Mouse (Mus musculus) kidney, adult 18-20 months (tissue): ENCODE data around the gene Hist1h2bh.
A peak's percentile ranks its signal among the peaks of the same experiment; 100 is the strongest.
"Not testable (repeated sequence)": the region's sequence is repeated elsewhere in the genome, so short reads cannot be mapped to it uniquely, and the experiment has no call there.

Source experiments
- DNase-seq: peaks from one replicate; pipeline ENCODE4 v3.0.0; 2021

Hist1h2bh gene

DNA sequence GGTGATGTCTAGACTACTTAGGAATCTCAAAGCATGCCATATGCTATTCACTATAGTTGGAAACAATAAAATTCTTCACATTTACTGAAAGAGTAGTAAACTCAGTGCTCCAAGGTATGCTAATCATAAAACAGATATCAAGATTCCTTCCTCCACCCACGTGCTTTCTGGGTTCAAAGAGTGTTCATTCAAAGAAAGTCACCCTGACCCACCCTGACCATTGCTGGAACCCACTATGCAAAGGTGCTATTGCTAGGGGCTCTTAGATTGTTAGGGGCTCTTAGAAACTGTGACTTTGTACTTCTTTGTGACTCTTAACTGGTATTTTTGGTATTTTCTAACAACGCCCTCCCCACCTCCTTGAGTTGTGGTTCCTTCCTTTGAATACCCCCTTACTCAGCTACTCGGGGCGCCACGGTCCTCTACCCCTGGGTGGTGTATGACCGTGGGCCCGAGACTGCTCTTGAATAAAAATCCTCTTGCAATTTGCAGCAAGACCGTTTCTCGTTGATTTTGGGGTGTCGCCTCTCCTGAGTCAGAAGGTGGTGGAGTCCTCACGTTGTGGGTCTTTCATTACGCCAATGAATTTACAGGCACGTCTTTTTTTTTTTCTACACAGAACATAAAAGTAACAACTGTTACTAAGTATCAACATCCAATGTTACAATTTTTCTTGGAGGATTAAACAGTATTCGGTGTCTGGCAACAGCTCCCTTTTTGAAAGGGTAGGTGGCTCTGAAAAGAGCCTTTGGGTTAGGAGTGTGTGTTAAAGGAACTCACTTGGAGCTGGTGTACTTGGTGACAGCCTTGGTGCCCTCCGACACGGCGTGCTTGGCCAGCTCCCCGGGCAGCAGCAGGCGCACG, 30.1 kb upstream of the Hist1h2bh start:
- DNase-seq, result not testable (repeated sequence)

DNA sequence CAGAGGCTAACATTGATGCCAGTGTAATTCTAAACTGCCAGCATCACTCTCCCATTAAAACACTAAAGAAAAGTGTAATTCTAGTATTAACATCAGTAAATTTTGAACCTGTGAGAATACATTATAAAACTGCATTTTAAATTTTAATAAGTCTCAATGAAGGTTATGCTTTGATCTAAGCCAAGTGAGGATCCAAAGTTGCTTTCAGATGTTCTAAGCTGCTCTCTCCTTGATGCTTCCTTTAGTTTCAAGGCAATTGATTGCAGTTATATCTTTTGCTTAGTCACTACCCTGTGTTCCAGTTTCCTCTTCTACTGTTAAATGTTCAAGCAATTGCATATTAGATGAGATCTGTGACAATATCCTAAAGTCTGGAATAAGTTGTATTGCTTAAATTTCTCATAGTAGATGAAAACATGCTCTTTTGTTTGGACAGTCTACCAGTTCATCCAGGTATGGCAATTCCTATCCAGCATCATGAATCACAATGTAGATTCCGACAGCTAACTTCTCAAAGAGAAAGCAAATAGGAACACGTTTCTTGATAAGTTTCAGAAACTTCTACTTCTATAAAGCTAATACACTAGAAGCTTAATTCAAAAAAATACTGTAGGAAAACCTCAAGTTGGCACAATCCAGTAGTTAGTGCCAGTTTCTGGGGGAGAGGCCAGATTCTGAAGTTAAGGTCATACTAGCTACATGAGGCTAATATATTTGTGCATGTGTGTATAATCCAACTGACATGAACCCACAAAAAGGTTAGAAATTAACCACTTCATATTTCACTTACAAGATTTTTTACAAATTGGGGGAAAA, 29.2 kb upstream of the Hist1h2bh start:
- DNase-seq, result no peak

DNA sequence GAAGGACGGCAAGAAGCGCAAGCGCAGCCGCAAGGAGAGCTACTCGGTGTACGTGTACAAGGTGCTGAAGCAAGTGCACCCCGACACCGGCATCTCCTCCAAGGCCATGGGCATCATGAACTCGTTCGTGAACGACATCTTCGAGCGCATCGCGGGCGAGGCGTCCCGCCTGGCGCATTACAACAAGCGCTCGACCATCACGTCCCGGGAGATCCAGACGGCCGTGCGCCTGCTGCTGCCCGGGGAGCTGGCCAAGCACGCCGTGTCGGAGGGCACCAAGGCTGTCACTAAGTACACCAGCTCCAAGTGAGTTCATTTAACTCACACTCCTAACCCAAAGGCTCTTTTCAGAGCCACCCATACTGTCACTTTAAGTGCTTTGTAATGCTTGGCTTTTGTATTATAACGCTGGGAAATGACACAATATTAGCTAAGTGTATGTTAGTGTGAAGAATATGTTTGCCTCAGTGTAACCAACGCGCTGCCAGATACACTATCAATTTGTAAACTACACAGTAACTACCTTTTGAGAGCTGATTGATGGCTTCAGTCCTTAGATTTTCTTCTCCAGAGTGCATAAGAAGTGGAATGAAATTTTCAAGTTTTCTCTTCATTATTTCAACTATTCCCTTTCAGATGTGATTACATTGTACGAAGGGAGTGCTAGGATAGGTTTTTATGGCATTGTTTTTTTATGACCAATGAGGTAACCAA, 28.5 kb upstream of the Hist1h2bh start:
- not testable (repeated sequence) for DNase-seq

DNA sequence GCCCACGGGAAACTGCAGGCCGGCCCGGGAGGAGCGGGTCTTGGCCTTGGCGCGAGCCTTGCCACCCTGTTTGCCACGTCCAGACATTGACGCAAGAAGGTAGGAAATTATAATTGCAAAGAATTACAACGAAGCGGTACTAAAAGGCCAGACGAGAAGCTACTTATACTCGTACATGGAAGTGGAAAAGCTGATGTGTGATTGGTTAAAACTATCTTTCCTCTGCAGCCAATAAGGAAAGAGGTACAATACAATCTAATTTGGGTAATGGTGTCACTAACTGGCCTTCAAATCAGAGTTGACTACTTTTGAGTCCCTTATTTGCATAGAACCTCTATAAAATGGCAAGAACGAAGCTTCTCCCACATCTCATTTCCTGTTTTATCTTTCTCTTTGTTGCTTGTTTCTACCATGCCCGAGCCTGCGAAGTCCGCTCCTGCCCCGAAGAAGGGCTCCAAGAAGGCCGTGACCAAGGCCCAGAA, 27.9 kb upstream of the Hist1h2bh start, which contains the start of the genes Hist1h2ae and Hist1h2bg:
Gene Hist1h2ae (minus strand): TSS at position 199 of the 482 bp plus-strand sequence.
Gene Hist1h2bg (plus strand): TSS at position 375 of the 482 bp plus-strand sequence.
- peak; percentile 58 for DNase-seq

DNA sequence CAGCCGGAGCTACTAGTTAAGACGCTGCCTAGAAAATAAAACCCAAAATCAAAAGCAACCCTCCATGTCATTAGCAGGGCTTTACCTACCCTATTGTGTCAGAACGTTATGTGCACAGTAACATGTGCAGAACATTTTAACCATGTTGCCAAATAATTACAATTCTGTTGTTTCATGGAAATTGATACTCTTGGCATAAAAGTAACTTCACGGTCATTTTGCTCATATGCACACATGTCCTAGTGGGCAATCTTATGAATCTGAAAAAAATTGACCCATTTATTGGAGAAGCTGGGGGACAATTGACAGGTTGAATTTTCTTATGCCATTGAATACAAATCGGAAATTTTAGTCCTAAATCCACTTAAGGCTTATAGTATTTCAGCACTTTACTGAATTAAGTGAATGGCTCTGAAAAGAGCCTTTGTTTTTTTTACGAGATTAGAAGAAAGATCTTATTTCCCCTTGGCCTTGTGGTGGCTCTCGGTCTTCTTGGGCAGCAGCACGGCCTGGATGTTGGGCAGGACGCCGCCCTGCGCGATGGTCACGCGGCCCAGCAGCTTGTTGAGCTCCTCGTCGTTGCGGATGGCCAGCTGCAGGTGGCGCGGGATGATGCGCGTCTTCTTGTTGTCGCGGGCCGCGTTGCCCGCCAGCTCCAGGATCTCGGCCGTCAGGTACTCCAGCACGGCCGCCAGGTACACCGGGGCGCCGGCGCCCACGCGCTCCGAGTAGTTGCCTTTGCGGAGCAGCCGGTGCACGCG, 27.2 kb upstream of the Hist1h2bh start:
- DNase-seq, result not testable (repeated sequence)

GRCm38 (mm10) chr13:23564482-23564881, 21.3 kb upstream of the Hist1h2bh start:
- no peak for DNase-seq

DNA sequence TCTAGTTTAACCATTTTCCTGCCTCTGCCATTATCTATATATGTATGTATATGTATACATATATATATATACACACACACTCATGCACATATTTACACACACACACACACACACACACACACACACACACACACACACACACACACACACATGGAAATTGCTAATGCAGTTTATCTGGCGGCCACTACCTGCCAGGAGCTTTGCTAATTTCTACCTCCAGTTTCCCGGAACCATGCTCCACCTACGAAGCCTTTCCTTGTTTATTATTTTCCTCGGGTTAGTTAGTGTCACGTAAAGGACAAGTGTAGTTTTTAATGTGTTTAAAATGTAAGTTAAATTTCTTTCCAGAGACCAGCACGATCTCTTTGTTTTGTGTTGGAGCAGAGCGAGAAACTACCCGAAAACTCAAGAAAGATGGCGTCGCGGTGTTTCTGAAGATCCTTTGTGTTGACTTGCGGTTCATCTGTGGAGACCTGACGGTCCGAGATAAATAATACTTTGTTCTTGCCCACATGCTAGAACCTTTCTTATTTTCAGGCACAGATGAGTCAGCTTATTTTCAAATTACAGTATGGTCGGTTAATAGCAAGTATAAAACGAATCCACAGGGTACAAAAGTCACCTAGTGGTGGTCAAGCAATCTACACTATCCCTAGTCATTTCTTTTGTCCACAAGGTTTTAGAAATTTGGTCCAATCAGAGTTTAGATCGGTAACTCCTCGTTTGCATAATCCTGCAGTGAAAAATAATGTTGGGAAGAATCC, 19.7 kb upstream of the Hist1h2bh start:
- DNase-seq, result no peak

DNA sequence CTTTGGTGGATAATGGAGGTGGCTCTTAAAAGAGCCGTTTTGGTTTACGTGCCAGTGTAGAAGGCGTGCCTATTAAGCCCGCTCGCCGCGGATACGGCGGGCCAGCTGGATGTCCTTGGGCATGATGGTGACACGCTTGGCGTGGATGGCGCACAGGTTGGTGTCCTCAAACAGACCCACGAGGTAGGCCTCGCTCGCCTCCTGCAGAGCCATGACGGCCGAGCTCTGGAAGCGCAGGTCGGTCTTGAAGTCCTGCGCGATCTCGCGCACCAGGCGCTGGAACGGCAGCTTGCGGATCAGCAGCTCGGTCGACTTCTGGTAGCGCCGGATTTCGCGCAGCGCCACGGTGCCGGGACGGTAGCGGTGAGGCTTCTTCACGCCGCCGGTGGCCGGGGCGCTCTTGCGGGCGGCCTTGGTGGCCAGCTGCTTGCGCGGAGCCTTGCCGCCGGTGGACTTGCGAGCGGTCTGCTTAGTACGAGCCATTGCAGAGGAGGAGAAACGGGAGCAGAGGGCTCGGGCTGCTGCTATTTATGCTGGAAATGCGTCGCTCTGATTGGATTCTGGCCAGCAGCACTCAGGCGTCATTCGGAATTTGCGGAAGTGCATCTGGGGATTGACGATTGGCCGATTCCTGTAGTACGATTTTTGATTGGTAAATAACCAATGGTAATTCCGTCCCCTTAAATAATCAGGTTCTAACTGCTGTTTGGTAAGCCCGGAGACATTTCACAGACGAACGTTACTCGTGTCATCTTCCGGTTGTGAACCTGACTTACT, 18.9 kb upstream of the Hist1h2bh start, which contains the start of gene Hist1h3e:
Gene Hist1h3e (minus strand): TSS at position 487 of the 777 bp plus-strand sequence.
- peak; percentile 89 for DNase-seq

DNA sequence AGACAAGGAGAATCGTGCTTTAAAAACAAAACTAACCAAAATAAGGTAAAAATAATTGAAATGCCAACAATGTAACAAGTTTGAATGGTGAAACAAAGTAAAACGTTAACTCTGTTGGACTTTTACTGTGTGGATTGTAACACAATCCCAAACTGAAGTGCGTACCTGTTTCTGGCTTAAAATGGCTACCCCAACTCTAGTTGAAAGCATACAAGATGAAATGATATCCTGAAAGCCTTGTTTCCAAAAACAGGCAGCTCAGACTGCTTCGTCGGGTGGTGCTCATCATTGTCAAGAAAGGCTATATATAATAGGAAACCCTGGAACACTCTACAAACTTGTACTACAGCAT, 18.3 kb upstream of the Hist1h2bh start:
- not testable (repeated sequence) for DNase-seq

DNA sequence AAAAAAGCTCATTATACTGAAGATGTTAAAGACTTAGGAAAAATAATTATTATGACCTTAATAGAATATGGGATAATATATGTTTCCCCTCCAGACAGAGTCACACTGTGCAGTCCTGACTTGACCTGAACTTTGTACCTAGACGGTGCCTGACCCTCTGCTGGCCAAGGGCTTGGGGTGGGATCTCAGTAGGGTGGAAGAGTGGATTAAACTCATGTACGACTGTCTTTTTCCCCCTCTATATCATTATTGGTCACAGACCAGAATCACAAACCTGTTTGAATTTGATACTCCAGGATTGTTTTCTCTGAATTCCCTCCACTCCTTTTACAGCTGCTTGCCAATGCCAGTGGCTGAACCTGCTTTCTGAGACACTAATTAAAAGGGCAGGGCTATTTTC, 17.5 kb upstream of the Hist1h2bh start:
- not testable (repeated sequence) for DNase-seq

DNA sequence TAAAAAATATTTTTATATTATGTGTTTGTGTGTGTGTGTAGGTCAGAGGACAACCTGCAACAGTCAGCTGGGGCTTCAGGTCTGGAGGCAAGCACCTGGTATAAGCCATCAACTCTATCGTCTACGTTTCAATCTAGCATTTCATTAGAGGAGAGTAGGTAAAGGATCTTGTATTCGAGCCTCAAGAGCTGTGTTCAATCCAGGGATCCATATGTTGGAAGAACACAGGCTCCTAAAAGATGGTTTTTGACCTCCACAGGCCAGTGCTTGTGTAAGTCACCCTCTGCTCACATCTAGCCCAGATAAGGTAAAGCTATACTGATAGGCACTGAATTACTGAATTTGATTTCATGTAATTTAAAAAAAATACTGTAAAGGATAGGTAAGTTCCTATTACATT, 13.7 kb upstream of the Hist1h2bh start:
- DNase-seq, result no peak

DNA sequence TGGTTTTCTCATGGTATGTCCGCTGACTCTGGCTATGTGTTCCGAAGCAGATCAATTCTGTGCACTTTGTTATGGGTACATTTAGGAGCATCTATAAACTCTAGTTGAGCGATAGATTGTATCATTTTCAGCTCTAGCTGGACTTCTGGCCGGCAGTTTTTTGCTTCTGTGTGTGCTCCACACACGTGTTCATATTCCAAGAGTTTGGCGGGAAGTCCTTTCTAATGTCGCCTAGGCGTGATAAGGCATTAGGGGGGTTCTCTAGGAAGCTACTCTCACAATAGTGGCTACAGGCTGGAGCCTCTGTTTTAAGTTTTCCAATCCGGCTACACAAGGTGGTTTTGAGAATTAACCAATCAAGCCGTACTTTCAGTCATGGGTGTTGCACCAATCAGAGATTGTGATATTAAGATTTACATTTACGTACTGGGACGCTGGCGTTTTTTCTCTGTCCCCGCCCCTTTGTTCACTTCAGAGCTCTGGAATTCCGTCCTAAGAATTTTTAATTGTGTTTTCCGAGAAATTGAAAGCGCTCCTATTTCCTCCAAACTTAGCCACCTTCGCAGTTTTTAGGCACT, 12.7 kb upstream of the Hist1h2bh start:
- peak; percentile 48 for DNase-seq

DNA sequence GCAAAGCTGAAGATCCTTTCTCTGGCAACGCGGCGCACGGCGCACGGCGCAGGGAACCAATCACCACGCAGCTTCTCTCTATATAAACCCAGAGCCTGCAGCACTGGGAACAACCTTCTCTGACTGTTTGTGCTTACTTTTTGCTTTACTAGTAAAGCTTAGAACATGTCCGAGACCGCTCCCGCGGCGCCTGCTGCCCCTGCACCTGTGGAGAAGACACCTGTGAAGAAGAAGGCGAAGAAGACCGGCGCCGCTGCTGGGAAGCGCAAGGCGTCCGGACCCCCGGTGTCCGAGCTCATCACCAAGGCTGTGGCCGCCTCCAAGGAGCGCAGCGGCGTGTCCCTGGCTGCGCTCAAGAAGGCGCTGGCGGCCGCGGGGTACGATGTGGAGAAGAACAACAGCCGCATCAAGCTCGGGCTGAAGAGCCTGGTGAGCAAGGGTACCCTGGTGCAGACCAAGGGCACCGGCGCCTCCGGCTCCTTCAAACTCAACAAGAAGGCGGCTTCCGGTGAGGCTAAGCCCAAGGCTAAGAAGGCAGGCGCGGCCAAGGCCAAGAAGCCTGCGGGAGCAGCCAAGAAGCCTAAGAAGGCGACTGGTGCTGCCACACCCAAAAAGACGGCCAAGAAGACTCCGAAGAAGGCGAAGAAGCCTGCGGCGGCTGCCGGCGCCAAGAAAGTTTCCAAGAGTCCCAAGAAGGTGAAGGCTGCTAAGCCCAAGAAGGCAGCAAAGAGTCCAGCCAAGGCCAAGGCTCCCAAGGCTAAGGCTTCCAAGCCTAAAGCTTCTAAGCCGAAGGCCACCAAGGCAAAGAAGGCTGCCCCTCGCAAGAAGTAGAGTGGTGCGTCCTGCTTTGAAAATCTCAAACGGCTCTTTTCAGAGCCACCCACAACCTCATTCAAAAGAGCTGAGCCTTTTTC, 12.0 kb upstream of the Hist1h2bh start:
- peak; percentile 58 for DNase-seq

DNA sequence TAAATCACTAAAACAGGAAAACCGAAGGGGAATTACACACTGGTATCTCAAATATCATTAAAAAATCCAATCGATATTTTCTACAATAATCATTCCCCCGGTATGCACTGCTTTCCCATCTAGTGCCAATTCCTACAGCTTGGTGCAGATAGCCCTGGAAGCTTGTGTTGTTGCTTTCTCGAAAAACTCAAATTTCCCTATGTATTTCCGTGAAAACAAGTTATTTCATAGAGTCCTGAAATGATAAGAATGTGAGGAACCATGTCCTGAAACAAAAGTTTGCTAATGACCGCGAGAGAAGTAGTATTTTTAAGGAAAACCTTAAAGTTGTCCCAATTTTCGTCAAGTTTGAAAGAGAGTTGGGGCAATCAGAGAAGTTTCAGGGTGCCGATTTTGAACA, 11.2 kb upstream of the Hist1h2bh start:
- no peak for DNase-seq

DNA sequence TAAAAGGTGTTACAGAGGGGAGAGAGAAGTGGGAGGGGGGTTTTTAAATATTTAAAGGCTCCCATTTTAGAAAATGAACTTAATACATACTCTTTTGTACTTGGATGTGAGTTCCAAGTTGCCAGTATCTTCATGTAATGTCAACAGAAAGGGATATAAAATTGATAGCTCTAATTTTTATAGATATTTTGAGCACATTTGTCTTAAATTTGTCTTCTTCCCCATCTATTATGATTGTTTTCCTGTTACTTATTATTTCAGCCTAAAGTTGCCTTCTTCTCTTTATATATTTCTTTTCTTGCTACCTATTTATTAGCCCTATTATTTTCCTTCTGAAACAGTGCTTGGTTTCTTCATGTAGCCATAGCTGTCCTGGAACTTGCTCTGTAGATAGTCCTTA, 9.8 kb upstream of the Hist1h2bh start, which contains the start of gene Hist1h1d:
Gene Hist1h1d (plus strand): TSS at position 301 of the 400 bp plus-strand sequence.
- DNase-seq, result no peak

GRCm38 (mm10) chr13:23551931-23552914, 9.0 kb upstream of the Hist1h2bh start:
- no peak for DNase-seq

GRCm38 (mm10) chr13:23551146-23551834, 8.1 kb upstream of the Hist1h2bh start, which contains the start of gene Hist1h4f:
Gene Hist1h4f (minus strand): TSS chr13:23551648.
- peak; percentile 74 for DNase-seq
